Mouse (Mus musculus): ENCODE results near the gene Smarcd3. TPM values are rescaled to one million over a fixed set of nuclear protein-coding genes. Genes with fewer than 3 reads are reported as not detected.
"Not testable (repeated sequence)": the region's sequence is repeated elsewhere in the genome, so short reads cannot be mapped to it uniquely, and the experiment has no call there.

Smarcd3 gene
- total RNA-seq, 2 experiments from 2014 or later: 125 to 134 TPM

GRCm38 (mm10) chr5:24587200-24587577 lies 37.0 kb downstream of the Smarcd3 start:
- DNase-seq (ENCODE audit: extremely low spot score in 1 of 2, low spot score in 2 of 2): no peak
- intact Hi-C loops (cut with DNase I): no loop called here

DNA sequence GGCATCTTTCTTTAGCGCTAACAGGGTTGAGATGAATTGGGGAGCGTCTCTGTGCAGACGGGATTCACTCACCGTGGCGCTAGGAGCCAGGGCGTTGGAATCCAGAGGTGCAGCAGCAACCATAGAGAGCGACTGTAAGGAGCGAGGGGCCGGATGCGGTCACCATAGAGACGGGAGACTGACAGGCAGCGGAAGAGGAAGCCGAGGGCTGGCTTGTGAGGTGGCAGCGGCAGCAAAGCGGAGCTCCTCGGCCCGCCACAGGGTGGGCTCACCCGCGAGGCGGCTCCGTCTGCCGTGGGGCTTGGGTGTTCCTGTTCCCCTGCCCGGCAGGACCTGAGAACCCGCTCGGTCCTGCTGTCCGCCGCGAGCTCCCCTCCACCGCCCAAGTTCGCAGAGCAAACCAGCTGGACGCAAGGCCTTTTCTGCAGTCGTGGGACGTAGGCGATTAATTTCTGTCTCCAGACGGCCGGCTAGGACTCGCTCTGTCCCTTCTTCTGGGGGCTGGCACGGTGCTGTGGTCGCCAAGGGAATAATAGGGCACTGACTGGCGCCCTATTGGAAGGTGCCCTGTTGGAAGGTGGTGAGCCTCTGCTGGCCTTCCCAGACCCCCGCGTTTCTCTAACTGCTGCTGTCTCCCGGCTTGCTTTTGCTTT lies 37.5 kb downstream of the Smarcd3 start, which contains the start of gene Chpf2:
Chpf2 (plus strand) TSS at position 195 of the 653 bp plus-strand sequence.
- peak; percentile 72 to 92 for DNase-seq (ENCODE audit: extremely low spot score in 1 of 2, low spot score in 2 of 2)
- intact Hi-C loops (cut with DNase I): no loop called here

DNA sequence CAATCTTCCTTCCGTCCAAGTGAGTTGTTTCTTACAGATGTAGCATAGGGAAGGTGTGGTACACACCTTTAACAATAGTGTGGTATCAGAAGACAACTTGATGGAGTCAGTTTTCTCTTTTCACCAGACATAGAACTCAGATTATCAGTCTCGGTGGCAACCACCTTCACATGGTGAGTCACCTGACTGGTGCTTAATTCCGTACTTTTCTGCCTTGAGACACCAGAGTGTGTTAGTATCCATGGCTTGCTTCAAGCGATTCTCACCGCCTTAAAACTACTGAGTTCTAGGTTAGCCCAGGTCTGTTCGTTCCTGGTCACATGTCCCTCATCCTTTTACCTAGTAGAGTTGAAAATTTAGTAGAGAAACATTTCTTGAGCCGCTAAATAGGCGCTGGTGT lies 38.1 kb downstream of the Smarcd3 start:
- no peak for DNase-seq (ENCODE audit: extremely low spot score in 1 of 2, low spot score in 2 of 2)
- intact Hi-C loops (cut with DNase I): no loop called here

- no peak for DNase-seq (ENCODE audit: extremely low spot score in 1 of 2, low spot score in 2 of 2)
- intact Hi-C loops (cut with DNase I): no loop called here
These were observed 45.9 kb downstream of the Smarcd3 start for GRCm38 (mm10) chr5:24578109-24578963.

GRCm38 (mm10) chr5:24577183-24577929 lies 46.9 kb downstream of the Smarcd3 start, which contains the start of gene Abcf2:
Gene Abcf2 (minus strand): TSS chr5:24577467.
- peak; percentile 100 for DNase-seq (ENCODE audit: extremely low spot score in 1 of 2, low spot score in 2 of 2)
- intact Hi-C loops (cut with DNase I): no loop called here

GRCm38 (mm10) chr5:24576801-24577182 lies 47.4 kb downstream of the Smarcd3 start:
- DNase-seq (ENCODE audit: extremely low spot score in 1 of 2, low spot score in 2 of 2): peak in 1 of 2 experiments; percentile 67

GRCm38 (mm10) chr5:24575948-24576347 lies 48.3 kb downstream of the Smarcd3 start:
- intact Hi-C loops (cut with DNase I): no loop called here

More at GRCm38 (mm10) chr5:24576801-24577182, 47.4 kb downstream of the Smarcd3 start:
- intact Hi-C loops (cut with DNase I): no loop called here

DNA sequence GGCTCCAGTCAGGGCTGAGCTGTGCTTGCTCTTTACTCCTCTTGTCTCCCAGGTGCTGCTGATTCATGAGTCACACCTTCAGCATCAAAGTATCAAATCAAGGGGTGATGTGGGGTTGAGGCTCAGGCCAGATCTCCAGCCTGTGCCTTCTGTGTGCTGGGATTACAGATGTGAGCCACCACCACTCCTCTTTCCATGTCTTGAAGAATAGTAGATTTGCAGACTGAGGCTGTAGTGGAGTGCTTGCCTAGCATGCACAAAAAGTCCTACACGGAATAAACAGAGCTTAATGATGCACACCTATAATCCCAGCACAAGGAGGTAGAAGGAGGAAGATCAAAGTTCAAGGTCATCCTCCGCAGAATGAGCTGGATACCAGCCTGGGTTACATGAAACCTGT lies 67.5 kb downstream of the Smarcd3 start, which contains the start of gene 4931409K22Rik:
4931409K22Rik (minus strand) TSS at position 101 of the 400 bp plus-strand sequence.
- intact Hi-C loops (cut with DNase I): no loop called here
- DNase-seq (ENCODE audit: extremely low spot score in 1 of 2, low spot score in 2 of 2): no peak

More at GRCm38 (mm10) chr5:24575948-24576347, 48.3 kb downstream of the Smarcd3 start:
- no peak for DNase-seq (ENCODE audit: extremely low spot score in 1 of 2, low spot score in 2 of 2)

GRCm38 (mm10) chr5:24555335-24555734 lies 68.9 kb downstream of the Smarcd3 start:
- intact Hi-C loops (cut with DNase I); DNase-seq (ENCODE audit: extremely low spot score in 1 of 2, low spot score in 2 of 2): not testable (repeated sequence)

- DNase-seq (ENCODE audit: extremely low spot score in 1 of 2, low spot score in 2 of 2): no peak
- intact Hi-C loops (cut with DNase I): no loop called here
These were observed 70.5 kb downstream of the Smarcd3 start for GRCm38 (mm10) chr5:24553621-24554244.

- intact Hi-C loops (cut with DNase I): no loop called here
- DNase-seq (ENCODE audit: extremely low spot score in 1 of 2, low spot score in 2 of 2): no peak
These were observed 72.9 kb downstream of the Smarcd3 start for GRCm38 (mm10) chr5:24551317-24551688.

DNA sequence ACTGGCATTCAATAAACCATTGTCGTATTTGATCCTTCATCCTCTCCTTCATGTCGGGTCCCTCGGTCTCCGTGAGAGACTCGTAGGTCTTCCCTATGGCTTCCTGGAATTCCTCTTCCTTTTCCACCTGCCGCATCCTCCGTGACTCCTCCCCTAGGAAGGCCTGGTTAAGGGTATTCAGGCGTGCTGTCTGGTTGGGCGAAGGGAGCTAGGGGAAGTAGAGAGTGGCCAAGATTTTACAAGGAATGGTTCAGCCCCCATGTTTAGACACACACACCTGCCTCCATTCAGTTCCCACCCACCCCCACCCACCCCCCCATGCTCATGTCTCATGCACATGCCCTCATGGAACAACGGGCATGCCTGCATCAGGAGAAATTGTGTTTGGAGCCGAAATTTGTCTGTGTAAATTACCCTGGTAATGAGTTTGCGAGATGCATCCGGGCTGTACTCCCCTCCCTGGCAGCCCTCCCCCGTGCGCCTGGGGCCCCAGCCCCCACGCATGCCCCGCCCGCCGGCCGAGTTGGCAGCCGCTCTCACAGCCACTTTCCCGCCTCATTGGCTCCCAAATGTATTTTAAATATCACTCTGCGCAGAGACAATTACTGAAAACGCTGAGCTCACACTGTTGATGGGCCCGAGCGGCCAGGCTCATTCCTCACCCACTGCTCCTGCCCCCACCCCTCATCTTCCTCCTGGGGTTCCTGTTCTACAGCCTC lies 73.5 kb downstream of the Smarcd3 start:
- DNase-seq (ENCODE audit: extremely low spot score in 1 of 2, low spot score in 2 of 2): peak; percentile 58 to 78
- intact Hi-C loops (cut with DNase I): no loop called here

DNA sequence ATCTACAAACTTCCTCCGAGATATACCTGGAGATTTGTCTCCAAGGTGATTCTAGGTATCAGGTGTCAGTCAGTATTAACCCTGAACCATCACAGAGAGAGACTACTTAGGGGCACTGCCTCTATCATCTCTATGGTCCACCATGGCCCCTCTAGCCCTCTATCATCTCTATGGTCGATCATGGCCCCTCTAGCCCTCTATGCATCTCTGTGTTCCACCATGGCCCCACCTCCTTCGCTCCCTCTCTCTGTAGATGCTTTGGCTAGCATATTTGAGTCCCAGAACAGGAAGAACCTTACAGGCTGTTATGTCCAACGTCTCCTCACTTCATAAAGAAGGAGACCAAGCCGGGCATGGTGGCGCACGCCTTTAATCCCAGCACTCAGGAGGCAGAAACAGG lies 81.6 kb downstream of the Smarcd3 start:
- DNase-seq (ENCODE audit: extremely low spot score in 1 of 2, low spot score in 2 of 2): no peak
- intact Hi-C loops (cut with DNase I): no loop called here

DNA sequence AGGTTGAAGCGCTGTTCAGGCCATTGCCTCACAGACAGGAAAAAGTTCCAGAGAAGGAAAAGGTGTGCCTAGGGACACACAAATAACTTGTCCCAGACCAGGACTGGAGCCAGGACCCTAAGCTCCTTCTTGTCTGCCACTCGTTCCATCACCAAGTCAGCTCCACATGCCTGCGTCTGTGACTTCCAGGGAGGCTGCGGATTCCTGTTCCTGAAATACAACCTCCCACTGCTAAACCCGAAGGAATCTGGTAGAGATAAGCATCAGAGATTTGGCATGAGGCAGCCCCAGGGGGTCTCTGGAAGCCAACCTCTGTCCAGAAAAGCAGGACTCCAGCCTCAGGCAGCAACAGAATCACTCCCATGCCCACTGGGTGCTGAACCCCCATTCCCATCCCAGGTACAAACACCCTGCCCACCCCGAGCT lies 83.1 kb downstream of the Smarcd3 start:
- intact Hi-C loops (cut with DNase I): no loop called here

More for the DNA sequence above, 83.1 kb downstream of the Smarcd3 start:
- no peak for DNase-seq (ENCODE audit: extremely low spot score in 1 of 2, low spot score in 2 of 2)
